Mouse (Mus musculus): ENCODE results near the gene Wdfy3. TPM values are rescaled to one million over a fixed set of nuclear protein-coding genes. Genes with fewer than 3 reads are reported as not detected.

Gene Wdfy3
- polyA plus RNA-seq, 1 experiment from 2014 or later: 24.2 TPM

DNA sequence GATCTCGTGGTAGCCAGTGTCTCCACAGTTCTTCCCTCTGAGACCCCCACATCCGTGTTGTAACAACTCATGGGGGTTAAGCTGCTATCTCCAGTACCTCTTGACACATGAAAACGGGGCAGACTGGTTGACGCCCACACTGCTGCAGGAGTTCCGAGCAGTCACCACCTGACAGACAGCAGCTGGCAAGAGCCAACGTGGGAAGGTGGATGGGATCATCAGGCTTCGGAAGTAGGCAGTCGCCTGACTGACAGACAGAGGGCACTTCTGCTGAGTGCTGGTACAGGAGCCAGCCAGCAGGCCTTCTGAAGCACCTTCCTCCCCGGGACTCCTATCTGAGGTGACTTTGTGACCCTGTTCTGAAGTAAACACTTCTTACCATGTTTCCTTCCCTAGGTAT is 191.3 kb downstream of the Wdfy3 start:
- Histone ChIP-seq H3K4me3 (no peak overlapping the region), H3K27ac (no peak overlapping the region), H3K36me3 (peaks cover 100% of the 10 kb centered on the region), H3K9me3 (no peaks in the 10 kb centered on the region), H3K27me3 (ENCODE audit: insufficient read depth, poor library complexity, severe bottlenecking) (no peaks in the 10 kb centered on the region), H3K4me1 (replicated peaks) (no peaks in the 10 kb centered on the region)
- DNase-seq (ENCODE audit: low spot score): no peak
- WGBS: 84% methylated on average over 9 of the region's 9 CpGs

GRCm38 (mm10) chr5:101876185-101876584 is 193.5 kb downstream of the Wdfy3 start:
- peaks cover 100% of the 10 kb centered on the region for H3K36me3 ChIP-seq
- H3K9me3 ChIP-seq: no peaks in the 10 kb centered on the region
- H3K27me3 ChIP-seq (ENCODE audit: insufficient read depth, poor library complexity, severe bottlenecking): no peaks in the 10 kb centered on the region
- H3K4me3 ChIP-seq: no peak overlapping the region
- no peak for DNase-seq (ENCODE audit: low spot score)
- WGBS: 90% methylated on average over 4 of the region's 4 CpGs
- no peak overlapping the region for H3K27ac ChIP-seq
- no peaks in the 10 kb centered on the region for H3K4me1 ChIP-seq (replicated peaks)

GRCm38 (mm10) chr5:101866722-101867121 is 203.0 kb downstream of the Wdfy3 start:
- no peak for DNase-seq (ENCODE audit: low spot score)
- Histone ChIP-seq H3K36me3 (peaks cover 99% of the 10 kb centered on the region), H3K4me3 (no peak overlapping the region), H3K9me3 (0 out of 2 replicates have a peak, but pooled peaks cover 4% of the 10 kb centered on the region), H3K27me3 (ENCODE audit: insufficient read depth, poor library complexity, severe bottlenecking) (no peaks in the 10 kb centered on the region), H3K4me1 (replicated peaks) (no peaks in the 10 kb centered on the region), H3K27ac (no peak overlapping the region)
- WGBS: 94% methylated on average over 2 of the region's 2 CpGs

- no peak for DNase-seq (ENCODE audit: low spot score)
- WGBS: 94% methylated on average over 6 of the region's 6 CpGs
- Histone ChIP-seq H3K36me3 (peaks cover 98% of the 10 kb centered on the region), H3K4me3 (no peak overlapping the region), H3K9me3 (no peaks in the 10 kb centered on the region), H3K4me1 (replicated peaks) (no peaks in the 10 kb centered on the region), H3K27me3 (ENCODE audit: insufficient read depth, poor library complexity, severe bottlenecking) (no peaks in the 10 kb centered on the region), H3K27ac (no peak overlapping the region)
Measured at GRCm38 (mm10) chr5:101863946-101864345, 205.8 kb downstream of the Wdfy3 start.

GRCm38 (mm10) chr5:101862651-101863050 is 207.1 kb downstream of the Wdfy3 start:
- H3K4me1 ChIP-seq (replicated peaks): no peaks in the 10 kb centered on the region
- H3K9me3 ChIP-seq: no peaks in the 10 kb centered on the region
- H3K36me3 ChIP-seq: peaks cover 98% of the 10 kb centered on the region
- WGBS: 89% methylated on average over 8 of the region's 8 CpGs
- no peaks in the 10 kb centered on the region for H3K27me3 ChIP-seq (ENCODE audit: insufficient read depth, poor library complexity, severe bottlenecking)
- DNase-seq (ENCODE audit: low spot score): no peak
- H3K4me3 ChIP-seq: no peak overlapping the region
- no peak overlapping the region for H3K27ac ChIP-seq

DNA sequence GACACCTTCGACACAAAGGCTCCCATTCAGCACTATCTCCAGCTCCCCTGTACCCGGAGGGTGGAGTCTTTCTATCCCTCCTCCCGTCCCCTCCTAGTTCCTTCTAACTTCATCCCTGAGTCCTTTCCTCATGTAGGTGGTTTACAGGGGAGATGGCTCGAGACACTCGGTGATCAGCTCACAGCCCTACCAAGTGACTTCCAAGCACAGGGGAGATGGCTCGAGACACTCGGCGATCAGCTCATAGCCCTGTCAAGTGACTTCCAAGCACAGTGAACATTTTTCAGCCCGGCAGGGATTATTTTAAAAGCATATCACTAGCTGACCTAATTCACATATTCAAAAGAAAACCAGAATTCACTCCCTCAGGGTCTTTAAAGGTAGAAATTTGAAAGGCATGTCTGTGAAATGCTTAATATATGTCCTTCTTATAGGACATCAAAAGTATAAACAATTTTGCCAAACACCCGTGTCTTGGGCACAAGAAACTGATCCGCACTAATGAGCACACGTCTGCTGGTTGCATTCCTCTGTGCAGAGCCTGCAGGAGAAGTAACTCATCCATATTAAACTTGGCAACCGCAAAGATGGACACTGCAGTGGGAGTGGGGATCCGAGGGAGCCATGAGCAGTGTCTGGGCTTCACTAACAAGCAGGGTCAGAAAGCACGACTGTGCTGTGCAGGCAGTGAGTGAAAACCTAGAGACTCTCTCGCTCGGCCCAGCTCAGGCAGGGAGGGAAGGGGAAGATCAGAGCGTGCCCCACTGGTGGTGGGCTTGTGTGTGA is 207.7 kb downstream of the Wdfy3 start:
- H3K9me3 ChIP-seq: no peaks in the 10 kb centered on the region
- no peaks in the 10 kb centered on the region for H3K27me3 ChIP-seq (ENCODE audit: insufficient read depth, poor library complexity, severe bottlenecking)
- H3K4me1 ChIP-seq (replicated peaks): no peaks in the 10 kb centered on the region
- no peak overlapping the region for H3K27ac ChIP-seq
- H3K36me3 ChIP-seq: peaks cover 98% of the 10 kb centered on the region
- no peak for DNase-seq (ENCODE audit: low spot score)
- WGBS: 89% methylated on average over 18 of the region's 18 CpGs
- H3K4me3 ChIP-seq: no peak overlapping the region

- Histone ChIP-seq H3K36me3 (peaks cover 99% of the 10 kb centered on the region), H3K27ac (no peak overlapping the region), H3K4me3 (no peak overlapping the region), H3K27me3 (ENCODE audit: insufficient read depth, poor library complexity, severe bottlenecking) (no peaks in the 10 kb centered on the region), H3K4me1 (replicated peaks) (no peaks in the 10 kb centered on the region), H3K9me3 (no peaks in the 10 kb centered on the region)
- WGBS: 93% methylated on average over 10 of the region's 10 CpGs
- DNase-seq (ENCODE audit: low spot score): no peak
Measured at GRCm38 (mm10) chr5:101858891-101859436, 210.8 kb downstream of the Wdfy3 start.

GRCm38 (mm10) chr5:101855475-101855874 is 214.2 kb downstream of the Wdfy3 start:
- no peak for DNase-seq (ENCODE audit: low spot score)
- no peak overlapping the region for H3K4me3 ChIP-seq
- no peak overlapping the region for H3K27ac ChIP-seq
- H3K4me1 ChIP-seq (replicated peaks): no peaks in the 10 kb centered on the region
- peaks cover 99% of the 10 kb centered on the region for H3K36me3 ChIP-seq
- H3K27me3 ChIP-seq (ENCODE audit: insufficient read depth, poor library complexity, severe bottlenecking): no peaks in the 10 kb centered on the region
- 95% methylated on average over 16 of the region's 16 CpGs for WGBS
- no peaks in the 10 kb centered on the region for H3K9me3 ChIP-seq

- 90% methylated on average over 7 of the region's 7 CpGs for WGBS
- H3K36me3 ChIP-seq: peaks cover 100% of the 10 kb centered on the region
Measured at GRCm38 (mm10) chr5:101854667-101855066, 215.1 kb downstream of the Wdfy3 start.

DNA sequence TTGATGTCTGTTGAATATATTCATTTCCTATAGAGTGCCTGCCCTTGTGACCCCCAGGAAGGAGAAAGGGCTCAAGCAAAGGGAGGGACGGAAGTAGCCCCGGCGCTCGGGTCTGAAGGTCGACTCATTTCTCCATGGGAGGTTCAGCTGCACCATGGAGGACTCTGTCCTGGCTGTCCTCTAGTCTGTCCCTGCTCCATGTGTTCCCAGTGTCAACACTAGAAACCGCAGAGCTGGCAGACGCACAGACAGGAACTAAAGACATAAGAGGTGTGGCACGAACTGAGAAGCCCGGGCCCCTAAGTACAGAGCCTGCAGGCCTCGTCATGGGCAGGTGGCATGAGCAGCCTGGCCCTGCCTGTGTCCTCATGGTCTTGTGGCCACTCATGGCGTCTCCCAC is 215.6 kb downstream of the Wdfy3 start:
- H3K36me3 ChIP-seq: peaks cover 100% of the 10 kb centered on the region
- WGBS: 93% methylated on average over 11 of the region's 11 CpGs

More at GRCm38 (mm10) chr5:101854667-101855066, 215.1 kb downstream of the Wdfy3 start:
- Histone ChIP-seq H3K27me3 (ENCODE audit: insufficient read depth, poor library complexity, severe bottlenecking) (no peaks in the 10 kb centered on the region), H3K4me3 (no peak overlapping the region), H3K9me3 (no peaks in the 10 kb centered on the region), H3K4me1 (replicated peaks) (no peaks in the 10 kb centered on the region), H3K27ac (no peak overlapping the region)
- DNase-seq (ENCODE audit: low spot score): no peak

DNA sequence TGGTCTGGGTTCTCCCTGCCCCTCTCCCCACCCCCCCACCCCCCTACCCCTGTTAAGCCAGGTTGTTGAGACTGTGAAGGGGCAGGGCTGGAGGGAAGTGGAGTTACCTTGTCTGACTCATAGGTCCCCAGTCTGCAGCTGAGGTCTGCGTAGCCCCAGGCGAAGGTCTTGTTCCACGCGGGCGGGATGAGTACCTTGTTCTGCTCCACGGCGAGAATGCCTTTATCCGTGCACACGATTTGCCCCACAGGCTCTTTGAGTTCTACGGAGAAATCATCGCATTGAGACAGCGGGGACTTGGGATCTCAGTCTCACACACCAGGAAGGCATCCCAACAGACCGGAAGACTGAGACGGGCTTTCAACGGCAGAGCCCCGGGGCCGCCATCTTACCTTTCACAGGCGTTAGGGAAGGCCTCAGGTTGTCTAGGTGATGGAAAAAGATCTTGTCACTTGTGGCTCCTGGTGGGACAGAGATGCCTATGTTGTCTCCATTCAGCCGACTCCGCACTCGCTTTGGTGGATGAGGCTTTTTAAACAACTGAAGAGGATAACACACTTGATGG is 217.5 kb downstream of the Wdfy3 start:
- H3K27me3 ChIP-seq (ENCODE audit: insufficient read depth, poor library complexity, severe bottlenecking): no peaks in the 10 kb centered on the region
- H3K4me3 ChIP-seq: no peak overlapping the region
- WGBS: 93% methylated on average over 21 of the region's 21 CpGs
- H3K4me1 ChIP-seq (replicated peaks): no peaks in the 10 kb centered on the region
- no peaks in the 10 kb centered on the region for H3K9me3 ChIP-seq
- peaks cover 100% of the 10 kb centered on the region for H3K36me3 ChIP-seq
- no peak for DNase-seq (ENCODE audit: low spot score)
- no peak overlapping the region for H3K27ac ChIP-seq

More for the DNA sequence above, 215.6 kb downstream of the Wdfy3 start:
- H3K9me3 ChIP-seq: no peaks in the 10 kb centered on the region
- no peaks in the 10 kb centered on the region for H3K27me3 ChIP-seq (ENCODE audit: insufficient read depth, poor library complexity, severe bottlenecking)
- no peak overlapping the region for H3K4me3 ChIP-seq
- no peaks in the 10 kb centered on the region for H3K4me1 ChIP-seq (replicated peaks)
- no peak overlapping the region for H3K27ac ChIP-seq
- DNase-seq (ENCODE audit: low spot score): no peak

DNA sequence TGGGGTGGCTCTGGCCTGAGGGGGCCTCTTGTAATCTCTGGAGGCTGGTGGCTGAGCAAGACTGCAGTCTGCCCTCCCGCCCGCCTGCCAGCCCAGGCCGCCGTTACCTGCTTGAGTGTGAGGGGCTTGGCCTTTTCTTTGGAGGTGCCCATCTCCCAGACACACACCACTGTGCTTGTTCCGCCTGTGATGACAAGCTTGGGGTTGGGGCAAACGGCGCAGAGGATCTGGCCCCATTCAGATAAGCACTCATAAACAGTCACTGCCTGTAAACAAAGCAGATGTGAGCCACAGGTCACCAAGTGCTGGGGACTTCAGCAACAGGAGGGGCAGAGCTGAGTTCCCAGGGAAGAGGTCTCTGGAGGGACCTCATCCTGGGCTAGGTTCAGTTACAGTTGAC is 218.6 kb downstream of the Wdfy3 start:
- H3K27me3 ChIP-seq (ENCODE audit: insufficient read depth, poor library complexity, severe bottlenecking): no peaks in the 10 kb centered on the region
- no peaks in the 10 kb centered on the region for H3K9me3 ChIP-seq
- DNase-seq (ENCODE audit: low spot score): no peak
- 88% methylated on average over 7 of the region's 7 CpGs for WGBS
- peaks cover 100% of the 10 kb centered on the region for H3K36me3 ChIP-seq
- no peak overlapping the region for H3K4me3 ChIP-seq
- H3K27ac ChIP-seq: no peak overlapping the region
- H3K4me1 ChIP-seq (replicated peaks): no peaks in the 10 kb centered on the region

DNA sequence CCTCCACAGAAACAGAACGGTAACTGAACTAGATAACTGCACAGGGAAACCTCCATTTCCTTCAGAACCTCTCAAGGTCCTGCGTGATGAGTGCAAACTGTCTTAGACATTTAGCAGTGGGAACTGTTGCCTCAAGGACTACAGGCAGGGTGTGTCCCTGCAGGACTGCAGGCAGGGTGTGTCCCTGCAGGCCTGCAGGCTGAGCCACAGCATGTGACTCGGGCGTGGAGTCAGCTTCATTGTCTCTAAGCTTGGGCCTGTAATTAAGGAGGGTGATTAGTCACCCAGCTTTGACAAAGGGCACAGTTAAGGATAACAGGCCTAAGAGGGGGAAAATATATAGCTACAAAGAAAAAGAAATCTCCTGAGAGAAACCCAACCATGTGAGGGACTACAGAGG is 222.0 kb downstream of the Wdfy3 start:
- Histone ChIP-seq H3K36me3 (peaks cover 100% of the 10 kb centered on the region), H3K4me1 (replicated peaks) (no peaks in the 10 kb centered on the region), H3K27me3 (ENCODE audit: insufficient read depth, poor library complexity, severe bottlenecking) (no peaks in the 10 kb centered on the region), H3K9me3 (no peaks in the 10 kb centered on the region), H3K27ac (no peak overlapping the region), H3K4me3 (no peak overlapping the region)
- no peak for DNase-seq (ENCODE audit: low spot score)
- 84% methylated on average over 4 of the region's 4 CpGs for WGBS
